Mouse (Mus musculus): ENCODE results near the gene Lce3c.

Gene Lce3c

DNA sequence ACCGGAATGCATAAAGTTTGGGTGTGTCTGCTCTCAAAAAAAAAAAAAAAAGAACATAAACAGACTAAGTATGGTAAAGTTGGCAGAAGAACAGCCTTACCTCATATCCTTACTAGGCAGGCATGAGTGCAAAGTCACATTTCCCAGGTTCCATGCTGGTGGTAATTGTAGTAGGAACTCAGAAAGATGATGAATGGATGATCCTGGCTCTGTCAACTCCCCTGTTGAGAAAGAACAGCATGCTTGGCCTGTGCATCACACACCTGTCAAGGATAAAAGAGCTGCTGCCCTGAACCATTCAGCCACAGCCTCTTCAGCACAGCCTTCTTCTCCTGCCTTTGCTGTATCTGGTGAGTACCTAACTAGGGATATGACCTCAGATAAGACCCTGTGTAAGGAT, at the start of gene Lce3c:
Lce3c (plus strand) TSS at position 301 of the 400 bp plus-strand sequence.
- no peak for DNase-seq

DNA sequence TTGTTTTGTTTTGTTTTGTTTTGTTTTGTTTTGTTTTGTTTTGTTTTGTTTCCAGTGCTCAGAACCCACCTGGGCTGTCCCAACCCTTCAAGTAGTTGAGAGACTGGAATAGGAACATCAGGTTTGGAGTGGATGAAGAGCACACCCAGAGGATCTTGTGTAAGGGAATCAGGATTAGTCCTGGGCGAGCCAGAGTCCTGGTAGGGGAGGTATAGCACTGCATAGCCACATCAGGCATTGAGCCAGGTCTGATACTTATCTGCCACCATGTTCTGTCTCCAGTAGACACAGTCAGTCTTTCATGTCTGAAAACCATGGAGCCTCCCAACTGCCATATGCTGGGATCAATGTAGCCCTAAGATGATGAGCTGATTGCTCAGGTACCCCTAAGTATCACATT, 49.8 kb upstream of the Lce3c start:
- DNase-seq, result no peak

DNA sequence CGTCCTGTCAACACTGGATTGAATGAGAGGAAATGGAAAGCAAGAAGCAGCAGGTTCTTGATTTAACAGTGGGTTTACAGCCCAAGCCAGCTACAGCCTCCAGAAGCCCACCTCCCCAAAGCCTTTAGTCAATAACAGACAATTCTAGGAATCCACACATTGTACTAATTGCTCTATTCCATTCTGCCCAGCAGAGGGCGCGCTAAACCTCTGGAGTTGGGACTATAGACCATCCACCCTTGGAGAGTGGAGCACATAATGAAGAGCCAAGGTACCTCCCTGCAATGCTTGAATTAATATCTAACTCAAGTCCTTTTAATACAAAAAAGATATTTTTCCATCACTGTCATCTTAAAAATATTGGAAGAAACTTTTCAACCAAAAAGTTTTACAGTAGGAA, 41.3 kb upstream of the Lce3c start:
- no peak for DNase-seq

DNA sequence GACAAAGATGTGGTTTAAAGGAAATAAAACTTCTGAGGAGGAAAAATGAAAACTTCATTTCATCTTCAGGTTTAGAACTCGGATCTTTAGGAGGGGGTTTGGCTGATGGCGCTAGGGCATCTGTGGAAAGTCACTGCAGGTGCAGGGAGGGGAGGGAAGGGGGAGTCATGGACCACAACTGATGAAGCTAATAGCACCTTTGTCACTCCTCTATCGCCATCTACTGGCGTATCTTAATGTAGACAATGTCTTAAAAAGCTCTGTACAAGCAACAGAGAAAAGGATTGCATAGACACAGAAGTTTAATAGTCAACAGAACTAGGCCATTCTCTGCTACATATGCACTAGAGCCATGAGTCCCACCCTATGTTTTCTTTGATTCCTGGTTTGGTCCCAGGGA, 40.6 kb upstream of the Lce3c start:
- DNase-seq, result no peak

DNA sequence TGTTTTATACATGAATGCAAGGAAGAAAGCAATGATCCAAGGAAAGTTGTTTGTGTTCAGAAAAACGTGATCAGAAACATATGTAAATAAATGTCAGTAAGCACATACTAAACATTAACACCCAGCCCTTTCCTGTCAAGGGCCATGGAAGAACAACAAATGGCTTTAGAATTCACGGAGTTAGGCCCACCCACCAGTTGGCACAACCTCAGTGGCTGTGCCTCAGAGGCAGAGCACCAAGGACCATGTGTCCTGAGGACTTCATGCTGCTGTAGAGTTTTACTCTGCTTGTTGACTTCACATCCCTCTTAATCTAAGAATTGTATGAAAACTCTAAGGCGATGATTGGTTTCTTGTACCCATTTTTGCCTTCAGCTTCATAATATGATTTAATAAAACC, 39.1 kb upstream of the Lce3c start:
- DNase-seq, result no peak

DNA sequence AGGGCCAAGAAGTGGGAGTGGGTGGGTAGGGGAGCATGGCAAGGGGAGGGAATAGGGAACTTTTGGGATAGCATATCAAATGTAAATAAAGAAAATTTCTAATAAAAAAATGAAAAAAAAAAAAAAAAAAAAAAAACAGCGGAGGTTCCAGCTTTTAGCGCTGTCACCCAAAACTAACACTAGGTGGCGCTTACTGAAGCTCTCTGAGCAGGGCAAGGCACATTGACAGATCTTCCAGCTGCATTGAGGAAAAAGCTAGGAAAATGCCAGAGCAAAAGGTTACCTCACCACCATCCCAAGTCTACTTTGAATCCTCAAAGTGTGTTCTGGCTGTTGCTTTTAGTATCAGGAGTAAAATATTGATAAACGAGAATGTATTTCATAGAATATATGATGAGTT, 36.7 kb upstream of the Lce3c start:
- DNase-seq, result no peak

DNA sequence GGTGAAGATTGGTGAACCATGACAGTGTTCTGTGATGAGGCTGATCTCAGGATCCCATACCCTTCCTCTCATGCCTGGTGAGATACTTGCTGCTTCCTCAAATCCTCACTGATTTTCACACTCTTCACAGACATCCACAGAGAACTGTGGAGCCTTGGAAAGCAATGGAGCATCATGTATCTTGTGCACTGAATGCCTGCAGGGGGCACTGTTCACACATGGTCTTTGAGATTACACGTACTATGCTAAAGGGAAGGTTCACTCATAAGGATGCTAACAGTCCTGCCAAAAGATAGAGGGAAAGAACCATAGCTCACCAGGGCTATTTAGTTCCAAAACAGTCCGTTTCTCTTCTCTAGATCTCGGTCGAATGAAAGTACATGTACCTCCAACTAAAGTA, 23.9 kb upstream of the Lce3c start:
- no peak for DNase-seq

DNA sequence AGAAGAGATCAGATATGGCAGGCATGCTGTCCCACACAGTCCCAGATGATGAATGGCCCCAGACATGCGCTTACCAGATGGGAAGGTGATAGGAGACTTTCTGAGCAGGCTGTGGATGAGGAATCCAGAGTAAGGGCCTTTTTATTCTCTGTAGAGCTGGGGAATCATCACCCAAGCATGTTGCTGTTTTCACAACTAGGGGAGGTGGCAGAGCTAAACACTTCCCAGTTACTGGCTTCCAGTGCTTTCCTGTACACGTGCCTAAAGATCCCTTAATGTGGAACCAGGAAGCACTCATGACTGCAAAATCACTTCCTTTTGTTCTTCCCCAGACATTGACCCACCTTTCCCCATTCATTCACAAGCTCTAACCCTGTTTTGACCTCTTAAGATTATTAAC, 18.2 kb upstream of the Lce3c start, which contains the start of gene Lce3a:
Lce3a (minus strand) TSS at position 101 of the 400 bp plus-strand sequence.
- no peak for DNase-seq

DNA sequence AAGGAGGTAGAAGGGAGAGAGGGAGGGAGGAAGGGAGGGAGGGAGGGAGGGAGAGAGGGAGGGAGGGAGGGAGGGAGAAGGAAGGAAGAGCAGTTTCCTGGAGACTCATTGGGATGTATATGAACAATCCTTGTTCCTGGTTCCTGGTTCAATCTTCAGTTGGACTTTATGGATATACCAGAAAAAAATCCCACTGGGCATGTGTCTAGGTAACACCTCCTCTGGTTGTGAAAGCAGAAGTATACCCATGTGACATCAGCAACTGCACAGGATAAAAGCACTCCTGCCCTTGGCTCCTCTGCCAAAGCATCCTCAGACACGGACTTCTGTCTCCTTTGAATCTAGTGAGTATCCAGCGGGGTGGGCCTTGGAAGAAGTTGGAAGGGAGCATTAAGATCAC, 11.6 kb upstream of the Lce3c start, which contains the start of gene Lce3b:
Lce3b (plus strand) TSS at position 301 of the 400 bp plus-strand sequence.
- DNase-seq, result no peak

DNA sequence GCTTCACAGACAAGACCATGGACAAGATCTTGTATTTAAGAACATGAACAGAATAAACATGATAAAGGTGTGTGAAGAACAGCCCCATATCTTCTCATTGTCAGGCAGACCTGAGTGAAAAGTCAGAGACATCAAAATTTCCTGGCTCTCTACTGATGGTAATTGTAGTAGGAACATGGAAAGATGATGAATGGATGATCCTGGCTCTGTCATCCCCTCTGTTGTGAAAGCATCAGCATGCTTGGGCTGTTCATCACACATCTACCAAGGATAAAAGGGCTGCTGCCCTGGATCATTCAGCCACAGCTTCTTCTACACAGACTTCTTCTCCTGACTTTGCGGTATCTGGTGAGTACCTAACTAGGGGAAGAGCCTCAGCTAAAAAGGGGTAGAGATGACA, 12.8 kb downstream of the Lce3c start, which contains the start of gene Lce3d:
Lce3d (plus strand) TSS at position 301 of the 400 bp plus-strand sequence.
- DNase-seq, result no peak

DNA sequence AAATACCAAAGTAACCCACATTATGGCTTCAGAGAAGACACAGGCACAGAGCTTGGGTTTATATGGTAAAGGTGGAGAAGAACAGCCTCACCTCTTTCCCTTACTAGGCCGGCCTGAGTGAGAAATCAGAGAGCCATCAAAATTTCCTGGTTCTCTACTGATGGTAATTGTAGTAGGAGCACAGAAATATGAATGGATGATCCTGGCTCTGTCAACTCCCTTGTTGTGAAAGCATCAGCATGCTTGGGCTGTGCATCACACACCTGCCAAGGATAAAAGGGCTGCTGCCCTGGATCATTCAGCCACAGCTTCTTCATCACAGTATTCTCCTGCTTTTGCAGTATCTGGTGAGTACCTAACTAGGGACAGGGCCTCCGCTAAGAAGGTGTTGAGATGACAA, 22.5 kb downstream of the Lce3c start, which contains the start of gene Lce3e:
Lce3e (plus strand) TSS at position 301 of the 400 bp plus-strand sequence.
- DNase-seq, result no peak

DNA sequence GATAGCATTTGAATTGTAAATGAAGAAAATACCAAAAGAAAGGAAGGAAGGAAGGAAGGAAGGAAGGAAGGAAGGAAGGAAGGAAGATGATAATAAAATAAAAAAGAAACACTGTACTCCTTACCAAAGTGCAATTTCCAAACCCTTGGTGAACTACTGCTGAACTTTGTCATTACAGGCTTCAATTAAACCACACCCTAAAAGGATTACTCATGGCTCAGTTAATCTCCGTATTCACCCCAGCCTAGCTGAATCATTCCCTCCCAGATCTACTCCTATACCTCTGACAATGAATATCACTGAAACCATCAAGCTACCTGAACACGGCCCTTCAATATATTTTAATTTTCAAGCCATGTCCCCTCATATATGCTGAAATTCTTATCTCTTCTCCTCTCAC, 34.2 kb downstream of the Lce3c start:
- no peak for DNase-seq

DNA sequence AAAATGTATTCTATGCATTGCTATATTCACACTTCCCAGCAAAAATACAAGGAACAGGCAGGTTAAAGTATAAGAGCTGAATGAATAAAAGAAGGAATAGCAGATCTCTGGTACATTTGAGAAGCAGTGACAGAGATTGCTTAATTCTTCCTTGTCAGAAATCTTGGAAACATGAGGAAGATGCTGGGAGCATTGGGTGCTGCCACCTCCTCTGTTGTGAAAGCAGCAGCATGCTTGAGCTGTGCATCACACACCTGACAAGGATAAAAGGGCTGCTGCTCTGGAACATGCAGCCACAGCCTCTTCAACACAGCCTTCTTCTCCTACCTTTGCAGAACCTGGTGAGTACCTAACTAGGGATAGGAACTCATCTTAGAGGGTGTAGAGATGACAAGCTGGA, 47.6 kb downstream of the Lce3c start, which contains the start of gene Lce3f:
Lce3f (plus strand) TSS at position 301 of the 400 bp plus-strand sequence.
- DNase-seq, result no peak

Data from cerebellum, adult 11-12 months (tissue).